Mouse (Mus musculus) olfactory bulb, adult 2 months (tissue): ENCODE data around the gene Nudt3.

Experiments used
- CTCF ChIP-seq: fragments of 200-500 bp; IDR thresholded peaks from 2 replicates; pipeline ENCODE4 v1.5.1; 2012; ENCODE audit warnings: low read depth, mild to moderate bottlenecking, low read length, moderate library complexity; ENCODE audit not compliant: insufficient read depth
- POLR2A ChIP-seq: fragments of 200-500 bp; IDR thresholded peaks from 2 replicates; pipeline ENCODE4 v1.6.1; 2012; ENCODE audit warnings: mild to moderate bottlenecking, low read depth, low read length, moderate library complexity; ENCODE audit not compliant: insufficient read depth

DNA sequence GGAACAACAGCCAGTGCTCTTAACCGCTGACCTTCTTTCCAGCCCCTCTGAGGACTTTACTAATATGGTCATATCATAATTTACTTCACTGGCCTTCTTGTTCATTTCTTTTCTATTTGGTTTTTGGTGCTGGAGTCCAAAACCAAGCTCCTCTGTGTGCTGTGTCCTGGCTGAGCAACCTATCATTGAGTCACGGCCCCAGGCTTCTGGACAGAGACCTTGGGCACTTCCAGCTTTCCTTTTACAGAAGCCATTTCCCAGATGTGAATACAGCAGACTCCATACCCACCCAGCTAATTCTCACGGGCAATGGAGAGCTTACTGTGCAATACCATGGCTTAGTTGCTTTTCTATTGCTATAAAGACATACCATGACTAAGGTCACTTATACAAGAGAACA is 23.0 kb downstream of the Nudt3 start:
- TF ChIP-seq CTCF = no peak
- TF ChIP-seq POLR2A = no peak
